8 mouse cellular contexts compared by ENCODE assay signal in the genomic region with DNA sequence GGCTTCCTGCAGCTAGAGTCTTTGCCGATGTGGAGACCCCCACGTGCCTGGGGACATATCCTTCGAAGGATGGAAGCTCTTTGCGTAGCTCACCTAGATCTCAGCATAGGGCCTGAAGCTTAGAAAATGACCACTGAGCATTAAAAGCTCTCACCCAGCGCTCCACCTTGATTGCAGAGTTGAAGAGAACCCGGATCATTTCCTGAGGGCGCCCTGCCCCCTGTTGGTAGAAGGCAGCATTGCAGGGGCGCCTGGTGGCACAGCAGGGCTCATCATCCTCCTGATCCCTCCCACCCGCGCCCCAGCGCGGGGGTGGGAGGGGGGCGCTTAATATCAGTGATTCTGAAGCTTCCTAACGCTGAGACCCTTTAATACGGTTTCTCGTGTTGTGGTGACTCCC. TPM values are rescaled to one million over a fixed set of nuclear protein-coding genes. Genes with fewer than 3 reads are reported as not detected.
DNase-seq lines count a peak whose midpoint lies in the region; ATAC-seq and TF ChIP-seq lines count a peak whose summit lies in the region.

No protein-coding gene starts in this region.

- ATAC-seq in heart, embryonic 12.5 days (ENCODE audit: insufficient number of reproducible peaks, low FRiP score): no peak
- no peak for ATAC-seq in neural tube, embryonic 11.5 days (ENCODE audit: insufficient read depth, low FRiP score, low TSS enrichment)

- no peaks in the 10 kb centered on the region for H3K27me3 ChIP-seq in heart, embryonic 12.5 days (replicated peaks)
- peaks cover 56% of the 10 kb centered on the region for H3K27me3 ChIP-seq in CH12.LX (replicated peaks)
- no peaks in the 10 kb centered on the region for H3K27me3 ChIP-seq in neural tube, embryonic 11.5 days (ENCODE audit: control insufficient read depth, insufficient read depth, low read length)

- H3K9me3 ChIP-seq in heart, embryonic 12.5 days (replicated peaks): no peaks in the 10 kb centered on the region
- peaks cover 7% of the 10 kb centered on the region for H3K9me3 ChIP-seq in CH12.LX (replicated peaks; ENCODE audit: low read length)
- H3K9me3 ChIP-seq in neural tube, embryonic 11.5 days (ENCODE audit: control insufficient read depth, low read length): no peaks in the 10 kb centered on the region

- no peaks in the 10 kb centered on the region for H3K79me2 ChIP-seq in CH12.LX (replicated peaks; ENCODE audit: control insufficient read depth, extremely low read depth, insufficient read depth, poor library complexity, severe bottlenecking)

- no peak overlapping the region for H3K4me2 ChIP-seq in heart, embryonic 12.5 days
- no peak overlapping the region for H3K4me2 ChIP-seq in CH12.LX (ENCODE audit: insufficient read depth, low read depth, poor library complexity, severe bottlenecking)
- no peak overlapping the region for H3K4me2 ChIP-seq in neural tube, embryonic 11.5 days (ENCODE audit: low read depth)

- TF ChIP-seq POLR2A in CH12.LX (IDR thresholded peaks at IDR 0.05; ENCODE audit: low read depth, low read length): no peak
- TF ChIP-seq POLR2A in bone marrow macrophage, adult 2 months (IDR thresholded peaks at IDR 0.05; ENCODE audit: borderline replicate concordance, low read depth, low read length): no peak

- peak; percentile 67 for TF ChIP-seq RAD21 in CH12.LX (IDR thresholded peaks at IDR 0.05; ENCODE audit: low read depth, low read length)

- H3K4me3 ChIP-seq in heart, embryonic 12.5 days: no peak overlapping the region
- no peak overlapping the region for H3K4me3 ChIP-seq in CH12.LX (replicated peaks in 1 of 3; ENCODE audit: low read depth in 2 of 3, low read length in 2 of 3, poor library complexity in 1 of 3)
- H3K4me3 ChIP-seq in bone marrow macrophage, adult 2 months (ENCODE audit: insufficient read depth, low read length): no peak overlapping the region
- H3K4me3 ChIP-seq in neural tube, embryonic 11.5 days (ENCODE audit: low read depth, low read length): no peak overlapping the region

- WGBS in heart, embryonic 12.5 days: 13% methylated on average over 16 of the region's 16 CpGs
- WGBS in neural tube, embryonic 11.5 days: 16% methylated on average over 16 of the region's 16 CpGs

- H3K4me1 ChIP-seq in heart, embryonic 12.5 days (replicated peaks): peaks cover 16% of the 10 kb centered on the region
- H3K4me1 ChIP-seq in CH12.LX (ENCODE audit: control insufficient read depth in 1 of 2, insufficient read depth in 2 of 2): peaks cover 5 to 12% of the 10 kb centered on the region in 2 experiments
- H3K4me1 ChIP-seq in bone marrow macrophage, adult 2 months (ENCODE audit: control insufficient read depth, insufficient read depth, low read length): peaks cover 2% of the 10 kb centered on the region; the same call in 1 of the 2 replicates
- peaks cover 4% of the 10 kb centered on the region; the same call in 1 of the 2 replicates for H3K4me1 ChIP-seq in neural tube, embryonic 11.5 days (ENCODE audit: control insufficient read depth, insufficient read depth, low read length)

- in situ Hi-C loops in CH12.LX (cut with MboI; ENCODE audit: low pct_ligation_motif_present, low pct_unique_long_range_greater_than_20kb, low sequenced_read_pairs): no loop called here

- no peak for TF ChIP-seq EP300 in CH12.LX (IDR thresholded peaks at IDR 0.05; ENCODE audit: low read length)

- no peak overlapping the region for H3K9ac ChIP-seq in heart, embryonic 12.5 days
- no peak overlapping the region for H3K9ac ChIP-seq in CH12.LX (ENCODE audit: insufficient read depth, low read depth)
- H3K9ac ChIP-seq in neural tube, embryonic 11.5 days (ENCODE audit: low read length): no peak overlapping the region

- dilution Hi-C loops in CH12.LX (cut with MboI; ENCODE audit: extremely low pct_ligation_motif_present, extremely low pct_unique_long_range_greater_than_20kb, low sequenced_read_pairs): loop anchor here (25.0 kb wide), 1 partner anchor 310 kb away; the partner anchor contains the start of gene Slc29a3

- H3K36me3 ChIP-seq in heart, embryonic 12.5 days: no peaks in the 10 kb centered on the region
- no peaks in the 10 kb centered on the region for H3K36me3 ChIP-seq in CH12.LX (replicated peaks in 1 of 2; ENCODE audit: control insufficient read depth in 1 of 2, insufficient read depth in 1 of 2, low read length in 1 of 2)
- H3K36me3 ChIP-seq in neural tube, embryonic 11.5 days (ENCODE audit: control insufficient read depth, insufficient read depth, low read length): no peaks in the 10 kb centered on the region

- TF ChIP-seq CTCF in CH12.LX (conservative IDR thresholded peaks at IDR 0.05 in 1 of 2, IDR thresholded peaks at IDR 0.05 in 1 of 2; ENCODE audit: low read depth in 2 of 2, low read length in 2 of 2): peak; percentile 83 to 90
- peak; percentile 93 for TF ChIP-seq CTCF in bone marrow macrophage, adult 2 months (IDR thresholded peaks at IDR 0.05; ENCODE audit: low read depth, low read length)

- intact Hi-C loops in heart, postnatal 10 days (cut with DNase I): no loop called here
- intact Hi-C loops in left cerebral cortex, postnatal 25 days (cut with DNase I): loop anchor here (2.0 to 10.0 kb wide), 2 partner anchors 294 to 768 kb away; no protein-coding TSS in a partner anchor

- DNase-seq in heart, postnatal 10 days: peak; percentile 56 to 79
- DNase-seq in CH12.LX (ENCODE audit: extremely low read depth): peak; percentile 39
- peak; percentile 45 to 57 for DNase-seq in frontal cortex, postnatal 25 days (ENCODE audit: low spot score in 2 of 2)
- peak; percentile 40 to 58 for DNase-seq in left cerebral cortex, postnatal 25 days (ENCODE audit: low spot score in 2 of 2)
- peak; percentile 77 for DNase-seq in neural tube, embryonic 11.5 days (ENCODE audit: low spot score)
- peak; percentile 57 for DNase-seq in thymus, postnatal 25 days

- H3K27ac ChIP-seq in heart, embryonic 12.5 days (ENCODE audit: poor library complexity, severe bottlenecking): no peak overlapping the region
- no peak overlapping the region for H3K27ac ChIP-seq in CH12.LX (ENCODE audit: insufficient read depth, low read depth)
- no peak overlapping the region for H3K27ac ChIP-seq in bone marrow macrophage, adult 2 months (ENCODE audit: insufficient read depth, low read depth, low read length)
- no peak overlapping the region for H3K27ac ChIP-seq in neural tube, embryonic 11.5 days (ENCODE audit: low read depth, low read length)

TF ChIP-seq in CH12.LX, 34 proteins besides CTCF, POLR2A, EP300 and RAD21:
- TF ChIP-seq ZNF384 (IDR thresholded peaks at IDR 0.05; ENCODE audit: low read depth, low read length) (no peak), SMC3 (IDR thresholded peaks at IDR 0.05; ENCODE audit: low read depth, low read length) (peak; percentile 48), USF2 (conservative IDR thresholded peaks at IDR 0.05; ENCODE audit: low read depth, low read length) (no peak)

RNA-seq across cellular contexts. Expression of gene Pcbd1, which starts 16.8 kb away (rescaled TPM):
- total RNA-seq in heart, postnatal 10 days (2021): 1 to 10 TPM; 7.6 to 8.4 TPM
- 68.6 and 69.1 TPM in 2 replicates for polyA plus RNA-seq in heart, embryonic 12.5 days (2016; fragmentation: Nextera tagmentation; extraction: Ambion mirVana)
- 34.7 and 36.1 TPM in 2 replicates for total RNA-seq in CH12.LX (2012; rRNA removed)
- 16.5 and 19.3 TPM in 2 replicates for total RNA-seq in CH12.LX (2014; rRNA removed)
- 22.5 and 25.3 TPM in 2 replicates for polyA plus RNA-seq in CH12.LX (2012; ENCODE audit: insufficient read length, low read depth)
- polyA plus RNA-seq in bone marrow macrophage, adult 2 months (2012; ENCODE audit: insufficient read depth, insufficient read length, missing spikeins): not detected in 2 replicates
- total RNA-seq in left cerebral cortex, postnatal 25 days (2021): 10 to 100 TPM in 1 of 2 experiments, 1 to 10 TPM in 1; 9.7 to 11.6 TPM
- polyA plus RNA-seq in neural tube, embryonic 11.5 days (2014; fragmentation: Nextera tagmentation; extraction: Ambion mirVana): 26.0 and 26.1 TPM in 2 replicates

Comparison
In these comparisons a context has a peak if more than half of its experiments do, and no peak if none do; other contexts are left out.
1. RNA of gene Pcbd1, which starts 16.8 kb away (polyA plus RNA-seq): 68.6 to 69.1 TPM in heart, embryonic 12.5 days, 26.0 to 26.1 TPM in neural tube, embryonic 11.5 days and 22.5 to 25.3 TPM in CH12.LX; not detected in bone marrow macrophage, adult 2 months; every median in the first group is over 10 times any median in the second.
2. Peak in every context shown above with its lines, with median percentiles within 50 percentile points of each other: DNase-seq.